Mouse (Mus musculus) megakaryocyte, embryonic 14.5 days (primary cell): ENCODE data around the gene Gpr176.

Experiments used
- FLI1 ChIP-seq: IDR thresholded peaks from 2 replicates; pipeline ENCODE4 v1.6.1; 2012; ENCODE audit warnings: low read length, inconsistent platforms, mixed read lengths
- GATA1 ChIP-seq: IDR thresholded peaks from 3 replicates; pipeline ENCODE4 v1.6.1; 2012; ENCODE audit warnings: mixed read lengths, low read length, inconsistent platforms, borderline replicate concordance

DNA sequence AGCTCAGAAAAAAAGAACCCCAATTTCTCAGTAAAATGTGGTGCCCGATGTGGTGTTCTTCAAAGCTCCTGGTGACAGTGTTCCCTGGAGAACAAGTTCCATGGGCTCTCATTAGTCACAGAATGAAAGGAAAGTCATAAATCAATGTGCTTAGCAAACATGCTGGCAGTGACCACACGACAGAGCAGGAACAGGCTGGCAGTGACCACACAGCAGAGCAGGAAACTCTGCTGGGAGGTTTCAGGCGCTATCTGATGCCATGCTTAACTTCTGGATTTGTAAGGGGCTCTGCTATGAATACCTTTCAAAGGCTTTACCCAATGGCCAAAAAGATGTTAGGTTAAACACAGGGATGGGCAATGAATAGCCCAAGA lies 66.7 kb downstream of the Gpr176 start:
- no peak for TF ChIP-seq GATA1
- TF ChIP-seq FLI1 = no peak
